Mouse (Mus musculus): ENCODE measurements around the gene Runx3. TPM values are rescaled to one million over a fixed set of nuclear protein-coding genes. Genes with fewer than 3 reads are reported as not detected.

Runx3 gene
- polyA plus RNA-seq, 1 experiment from 2014 or later: 0.54 TPM

- no peak for ATAC-seq (ENCODE audit: insufficient read depth, low FRiP score)
- Histone ChIP-seq H3K9me3 (replicated peaks; ENCODE audit: control insufficient read depth, low read length) (no peaks in the 10 kb centered on the region), H3K36me3 (ENCODE audit: control insufficient read depth, insufficient read depth, low read length) (no peaks in the 10 kb centered on the region), H3K4me2 (ENCODE audit: low read depth, low read length) (no peak overlapping the region), H3K9ac (ENCODE audit: low read length) (no peak overlapping the region), H3K27ac (ENCODE audit: low read length) (no peak overlapping the region), H3K4me3 (replicated peaks; ENCODE audit: low read length) (no peak overlapping the region), H3K4me1 (ENCODE audit: control insufficient read depth, insufficient read depth, low read length) (peaks cover 9% of the 10 kb centered on the region; the same call in 1 of the 2 replicates), H3K27me3 (ENCODE audit: control insufficient read depth, insufficient read depth, low read length) (peaks cover 84% of the 10 kb centered on the region)
- 13% methylated on average over 6 of the region's 6 CpGs for WGBS
Measured at GRCm38 (mm10) chr4:135156531-135156930, 36.1 kb downstream of the Runx3 start.

GRCm38 (mm10) chr4:135157329-135157728 is 36.9 kb downstream of the Runx3 start:
- Histone ChIP-seq H3K9me3 (replicated peaks; ENCODE audit: control insufficient read depth, low read length) (no peaks in the 10 kb centered on the region), H3K4me1 (ENCODE audit: control insufficient read depth, insufficient read depth, low read length) (peaks cover 7% of the 10 kb centered on the region; the same call in 1 of the 2 replicates), H3K4me3 (replicated peaks; ENCODE audit: low read length) (no peak overlapping the region), H3K4me2 (ENCODE audit: low read depth, low read length) (no peak overlapping the region), H3K27me3 (ENCODE audit: control insufficient read depth, insufficient read depth, low read length) (peaks cover 76% of the 10 kb centered on the region), H3K9ac (ENCODE audit: low read length) (no peak overlapping the region), H3K27ac (ENCODE audit: low read length) (no peak overlapping the region), H3K36me3 (ENCODE audit: control insufficient read depth, insufficient read depth, low read length) (no peaks in the 10 kb centered on the region)
- WGBS: 15% methylated on average over 6 of the region's 6 CpGs
- no peak for ATAC-seq (ENCODE audit: insufficient read depth, low FRiP score)

- 0 out of 2 replicates have a peak, but pooled peaks have one; percentile 27 for ATAC-seq (ENCODE audit: insufficient read depth, low FRiP score)
Measured at GRCm38 (mm10) chr4:135158724-135159409, 38.4 kb downstream of the Runx3 start.

GRCm38 (mm10) chr4:135159663-135160062 is 39.2 kb downstream of the Runx3 start:
- Histone ChIP-seq H3K9me3 (replicated peaks; ENCODE audit: control insufficient read depth, low read length) (no peaks in the 10 kb centered on the region), H3K4me2 (ENCODE audit: low read depth, low read length) (no peak overlapping the region), H3K27me3 (ENCODE audit: control insufficient read depth, insufficient read depth, low read length) (peaks cover 56% of the 10 kb centered on the region), H3K9ac (ENCODE audit: low read length) (no peak overlapping the region), H3K4me1 (ENCODE audit: control insufficient read depth, insufficient read depth, low read length) (no peaks in the 10 kb centered on the region), H3K36me3 (ENCODE audit: control insufficient read depth, insufficient read depth, low read length) (no peaks in the 10 kb centered on the region), H3K27ac (ENCODE audit: low read length) (no peak overlapping the region), H3K4me3 (replicated peaks; ENCODE audit: low read length) (no peak overlapping the region)
- ATAC-seq (ENCODE audit: insufficient read depth, low FRiP score): no peak
- 60% methylated on average over 2 of the region's 2 CpGs for WGBS

More at GRCm38 (mm10) chr4:135158724-135159409, 38.4 kb downstream of the Runx3 start:
- WGBS: 13% methylated on average over 9 of the region's 9 CpGs
- Histone ChIP-seq H3K9me3 (replicated peaks; ENCODE audit: control insufficient read depth, low read length) (no peaks in the 10 kb centered on the region), H3K4me1 (ENCODE audit: control insufficient read depth, insufficient read depth, low read length) (no peaks in the 10 kb centered on the region), H3K4me2 (ENCODE audit: low read depth, low read length) (no peak overlapping the region), H3K36me3 (ENCODE audit: control insufficient read depth, insufficient read depth, low read length) (no peaks in the 10 kb centered on the region), H3K9ac (ENCODE audit: low read length) (no peak overlapping the region), H3K4me3 (replicated peaks; ENCODE audit: low read length) (no peak overlapping the region), H3K27ac (ENCODE audit: low read length) (no peak overlapping the region), H3K27me3 (ENCODE audit: control insufficient read depth, insufficient read depth, low read length) (peaks cover 61% of the 10 kb centered on the region)

- no peak for ATAC-seq (ENCODE audit: insufficient read depth, low FRiP score)
- H3K27ac ChIP-seq (ENCODE audit: low read length): no peak overlapping the region
- peaks cover 51% of the 10 kb centered on the region for H3K27me3 ChIP-seq (ENCODE audit: control insufficient read depth, insufficient read depth, low read length)
- H3K9ac ChIP-seq (ENCODE audit: low read length): no peak overlapping the region
- no peaks in the 10 kb centered on the region for H3K36me3 ChIP-seq (ENCODE audit: control insufficient read depth, insufficient read depth, low read length)
- H3K4me2 ChIP-seq (ENCODE audit: low read depth, low read length): no peak overlapping the region
- H3K9me3 ChIP-seq (replicated peaks; ENCODE audit: control insufficient read depth, low read length): no peaks in the 10 kb centered on the region
- no peak overlapping the region for H3K4me3 ChIP-seq (replicated peaks; ENCODE audit: low read length)
- no peaks in the 10 kb centered on the region for H3K4me1 ChIP-seq (ENCODE audit: control insufficient read depth, insufficient read depth, low read length)
- WGBS: 70% methylated on average over 3 of the region's 3 CpGs
Measured at GRCm38 (mm10) chr4:135160168-135160567, 39.7 kb downstream of the Runx3 start.

- WGBS: 83% methylated on average over 11 of the region's 11 CpGs
- H3K9me3 ChIP-seq (replicated peaks; ENCODE audit: control insufficient read depth, low read length): no peaks in the 10 kb centered on the region
- H3K4me2 ChIP-seq (ENCODE audit: low read depth, low read length): no peak overlapping the region
- no peak overlapping the region for H3K4me3 ChIP-seq (replicated peaks; ENCODE audit: low read length)
- H3K4me1 ChIP-seq (ENCODE audit: control insufficient read depth, insufficient read depth, low read length): peaks cover 4% of the 10 kb centered on the region
- H3K27ac ChIP-seq (ENCODE audit: low read length): no peak overlapping the region
- H3K9ac ChIP-seq (ENCODE audit: low read length): no peak overlapping the region
- ATAC-seq (ENCODE audit: insufficient read depth, low FRiP score): no peak
- peaks cover 39% of the 10 kb centered on the region for H3K27me3 ChIP-seq (ENCODE audit: control insufficient read depth, insufficient read depth, low read length)
- H3K36me3 ChIP-seq (ENCODE audit: control insufficient read depth, insufficient read depth, low read length): no peaks in the 10 kb centered on the region
Measured at GRCm38 (mm10) chr4:135161441-135161840, 41.0 kb downstream of the Runx3 start.

GRCm38 (mm10) chr4:135165761-135166160 is 45.3 kb downstream of the Runx3 start:
- Histone ChIP-seq H3K9me3 (replicated peaks; ENCODE audit: control insufficient read depth, low read length) (no peaks in the 10 kb centered on the region), H3K27ac (ENCODE audit: low read length) (no peak overlapping the region), H3K9ac (ENCODE audit: low read length) (no peak overlapping the region), H3K27me3 (ENCODE audit: control insufficient read depth, insufficient read depth, low read length) (0 out of 2 replicates have a peak, but pooled peaks cover 2% of the 10 kb centered on the region), H3K4me2 (ENCODE audit: low read depth, low read length) (no peak overlapping the region), H3K4me1 (ENCODE audit: control insufficient read depth, insufficient read depth, low read length) (peaks cover 10% of the 10 kb centered on the region), H3K36me3 (ENCODE audit: control insufficient read depth, insufficient read depth, low read length) (no peaks in the 10 kb centered on the region), H3K4me3 (replicated peaks; ENCODE audit: low read length) (no peak overlapping the region)
- no peak for ATAC-seq (ENCODE audit: insufficient read depth, low FRiP score)
- 66% methylated on average over 6 of the region's 6 CpGs for WGBS

- peak; percentile 17; the same call in 1 of the 2 replicates for ATAC-seq (ENCODE audit: insufficient read depth, low FRiP score)
- no peak overlapping the region for H3K4me3 ChIP-seq (replicated peaks; ENCODE audit: low read length)
- no peak overlapping the region for H3K27ac ChIP-seq (ENCODE audit: low read length)
- no peak overlapping the region for H3K4me2 ChIP-seq (ENCODE audit: low read depth, low read length)
- no peak overlapping the region; the same call in 1 of the 2 replicates for H3K9ac ChIP-seq (ENCODE audit: low read length)
- 10% methylated on average over 23 of the region's 23 CpGs for WGBS
- H3K36me3 ChIP-seq (ENCODE audit: control insufficient read depth, insufficient read depth, low read length): no peaks in the 10 kb centered on the region
- 0 out of 2 replicates have a peak, but pooled peaks cover 2% of the 10 kb centered on the region for H3K27me3 ChIP-seq (ENCODE audit: control insufficient read depth, insufficient read depth, low read length)
- no peaks in the 10 kb centered on the region for H3K9me3 ChIP-seq (replicated peaks; ENCODE audit: control insufficient read depth, low read length)
- H3K4me1 ChIP-seq (ENCODE audit: control insufficient read depth, insufficient read depth, low read length): peaks cover 10% of the 10 kb centered on the region
Measured at GRCm38 (mm10) chr4:135166413-135167225, 46.2 kb downstream of the Runx3 start.

Measured in stomach, embryonic 16.5 days (tissue).